Mouse (Mus musculus) intestine, postnatal 0 days (tissue): Measurements from ENCODE around the gene Ifi27l2a. TPM values are rescaled to one million over a fixed set of nuclear protein-coding genes. Genes with fewer than 3 reads are reported as not detected.
A peak's percentile ranks its signal among the peaks of the same experiment; 100 is the strongest.
"Not testable (repeated sequence)": the region's sequence is repeated elsewhere in the genome, so short reads cannot be mapped to it uniquely, and the experiment has no call there.

Source experiments
- ATAC-seq: fragments of 200-750 bp; cut with Nextera tagmentation; 2 replicates; pipeline ENCODE4 v1.8.0; 2017; ENCODE audit warnings: mild to moderate bottlenecking, moderate TSS enrichment, moderate library complexity
- H3K27ac ChIP-seq: fragments of 300-500 bp; sonication (generic); 2 replicates; pipeline ENCODE4 v1.5.1; 2014; ENCODE audit warnings: mild to moderate bottlenecking, low read depth, low read length, moderate library complexity
- H3K27me3 ChIP-seq: fragments of 300-500 bp; sonication (generic); replicated peaks from 2 replicates; pipeline ENCODE4 v1.6.1; 2014; ENCODE audit warnings: low read length, mixed read lengths; ENCODE audit not compliant: control insufficient read depth, insufficient read depth
- H3K36me3 ChIP-seq: fragments of 300-500 bp; sonication (generic); 2 replicates; pipeline ENCODE4 v1.6.1; 2014; ENCODE audit warnings: mild to moderate bottlenecking, moderate library complexity; ENCODE audit not compliant: control insufficient read depth, insufficient read depth
- H3K4me1 ChIP-seq: fragments of 300-500 bp; sonication (generic); replicated peaks from 2 replicates; pipeline ENCODE4 v1.6.1; 2014; ENCODE audit warnings: antibody characterized with exemption, low read length, mixed read lengths; ENCODE audit not compliant: control insufficient read depth, insufficient read depth
- H3K4me2 ChIP-seq: fragments of 300-500 bp; sonication (generic); replicated peaks from 2 replicates; pipeline ENCODE4 v1.6.1; 2014; ENCODE audit warnings: low read depth, mild to moderate bottlenecking, moderate library complexity
- H3K4me3 ChIP-seq: fragments of 300-500 bp; sonication (generic); 2 replicates; pipeline ENCODE4 v1.5.1; 2014; ENCODE audit warnings: low read depth, low read length
- H3K9ac ChIP-seq: fragments of 300-500 bp; sonication (generic); 2 replicates; pipeline ENCODE4 v1.6.1; 2014; ENCODE audit warnings: mild to moderate bottlenecking, low read depth, low read length
- H3K9me3 ChIP-seq: fragments of 300-500 bp; sonication (generic); 2 replicates; pipeline ENCODE4 v1.6.1; 2016; ENCODE audit warnings: mixed run types; ENCODE audit not compliant: control insufficient read depth
- CTCF ChIP-seq: sonication (generic); IDR thresholded peaks from 2 replicates; pipeline ENCODE4 v1.5.1; 2016; ENCODE audit warnings: low read depth, mild to moderate bottlenecking, control low read depth, antibody characterized with exemption, moderate library complexity
- WGBS: fragments of 180-500 bp; shearing (Covaris S2); extraction: QIAGEN DNeasy Blood & Tissue Kit; methylation state at CpG from one replicate; pipeline ENCODE4 v1.1.7; 2014; 5-methylcytosine and 5-hydroxymethylcytosine counted together
- polyA plus RNA-seq: library from polyadenylated mRNA; unstranded; fragments of >200 nt; fragmentation: Nextera tagmentation; extraction: Ambion mirVana; gene quantifications from 2 replicates; pipeline ENCODE4 v1.2.1, GENCODE M21; 2015

Ifi27l2a gene
- polyA plus RNA-seq, 1 experiment from 2014 or later = 95.5 TPM

DNA sequence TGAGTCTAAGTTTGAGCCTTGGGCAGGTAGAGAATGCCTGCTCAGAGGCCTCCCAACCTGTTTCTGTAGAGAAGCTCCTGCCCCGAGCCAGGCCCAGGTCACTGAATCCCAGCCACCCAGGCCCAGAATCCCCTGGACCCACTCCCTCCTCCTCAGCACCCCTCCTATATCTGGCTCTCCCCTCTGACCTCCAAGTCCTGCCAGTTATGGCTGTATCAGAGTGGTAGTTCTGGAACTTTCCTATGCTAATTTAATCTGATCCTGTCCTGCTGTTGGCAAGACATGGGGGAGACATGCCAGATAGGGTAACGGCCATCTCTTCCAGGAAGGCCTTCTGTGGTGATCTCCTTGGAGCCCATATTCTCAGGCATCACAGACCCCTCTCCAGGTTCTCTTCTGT is 39.3 kb upstream of the Ifi27l2a start:
- Histone ChIP-seq H3K9me3 (no peaks in the 10 kb centered on the region), H3K27ac (no peak overlapping the region), H3K9ac (no peak overlapping the region), H3K4me1 (0 out of 2 replicates have a peak, but pooled peaks cover 9% of the 10 kb centered on the region), H3K4me3 (no peak overlapping the region), H3K27me3 (no peaks in the 10 kb centered on the region), H3K36me3 (no peaks in the 10 kb centered on the region), H3K4me2 (no peak overlapping the region)
- no peak for TF ChIP-seq CTCF
- 89% methylated on average over 2 of the region's 2 CpGs for WGBS
- ATAC-seq = no peak

DNA sequence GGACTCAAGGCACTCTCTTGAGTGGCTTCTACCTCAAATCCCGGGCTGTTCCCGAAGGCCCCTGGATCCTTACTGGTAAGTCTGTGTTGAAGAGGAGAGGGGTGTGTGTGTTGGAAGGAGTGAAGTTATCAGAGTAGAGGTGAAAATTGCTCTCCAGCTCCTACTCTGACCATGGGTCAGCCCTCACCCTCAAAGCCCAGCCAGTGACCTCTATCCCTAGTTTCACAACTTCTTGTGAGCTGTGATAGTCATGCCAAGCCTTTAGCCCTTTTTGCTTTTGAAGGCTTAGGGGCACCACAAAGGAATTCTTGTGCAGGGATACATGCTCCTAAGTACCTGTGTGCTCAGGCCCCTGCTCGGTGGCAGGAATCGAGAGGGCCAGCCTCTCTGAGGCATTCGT is 38.2 kb upstream of the Ifi27l2a start:
- no peak for TF ChIP-seq CTCF
- Histone ChIP-seq H3K9ac (no peak overlapping the region), H3K4me3 (no peak overlapping the region), H3K4me2 (no peak overlapping the region), H3K9me3 (no peaks in the 10 kb centered on the region), H3K27me3 (no peaks in the 10 kb centered on the region), H3K4me1 (0 out of 2 replicates have a peak, but pooled peaks cover 9% of the 10 kb centered on the region), H3K36me3 (no peaks in the 10 kb centered on the region), H3K27ac (no peak overlapping the region)
- no peak for ATAC-seq
- WGBS = 78% methylated on average over 5 of the region's 5 CpGs

DNA sequence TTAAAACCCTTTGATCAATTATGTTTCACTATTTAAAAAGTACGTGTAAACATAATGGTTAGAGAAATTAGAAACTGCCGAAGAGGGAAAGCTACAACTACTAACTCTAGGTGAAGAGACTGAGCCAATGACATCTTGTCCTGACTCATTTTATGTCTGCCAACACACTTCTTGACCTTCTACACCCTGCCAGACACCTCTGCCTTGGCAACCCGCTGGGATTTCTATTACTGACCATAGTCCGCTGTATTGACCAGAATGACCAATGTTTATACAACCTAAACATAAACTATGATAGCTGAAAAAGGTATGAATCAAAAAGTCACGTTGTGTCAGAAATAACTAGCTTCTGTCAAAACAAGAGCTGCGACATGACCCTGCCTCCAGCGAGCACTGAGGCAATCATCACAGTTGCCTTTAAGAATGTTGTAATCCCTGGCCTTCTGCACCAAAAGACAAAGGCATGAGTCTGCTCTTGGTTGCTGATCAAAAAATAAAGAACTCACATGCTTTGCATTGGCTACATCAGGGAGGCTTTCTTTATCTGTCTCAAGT is 34.1 kb upstream of the Ifi27l2a start:
- Histone ChIP-seq H3K4me3 (no peak overlapping the region), H3K4me1 (0 out of 2 replicates have a peak, but pooled peaks cover 4% of the 10 kb centered on the region), H3K4me2 (no peak overlapping the region), H3K9ac (no peak overlapping the region), H3K9me3 (no peaks in the 10 kb centered on the region), H3K27me3 (no peaks in the 10 kb centered on the region), H3K27ac (no peak overlapping the region), H3K36me3 (no peaks in the 10 kb centered on the region)
- 61% methylated on average over 7 of the region's 7 CpGs for WGBS
- no peak for TF ChIP-seq CTCF
- ATAC-seq = peak; percentile 63; the same call in 1 of the 2 replicates

DNA sequence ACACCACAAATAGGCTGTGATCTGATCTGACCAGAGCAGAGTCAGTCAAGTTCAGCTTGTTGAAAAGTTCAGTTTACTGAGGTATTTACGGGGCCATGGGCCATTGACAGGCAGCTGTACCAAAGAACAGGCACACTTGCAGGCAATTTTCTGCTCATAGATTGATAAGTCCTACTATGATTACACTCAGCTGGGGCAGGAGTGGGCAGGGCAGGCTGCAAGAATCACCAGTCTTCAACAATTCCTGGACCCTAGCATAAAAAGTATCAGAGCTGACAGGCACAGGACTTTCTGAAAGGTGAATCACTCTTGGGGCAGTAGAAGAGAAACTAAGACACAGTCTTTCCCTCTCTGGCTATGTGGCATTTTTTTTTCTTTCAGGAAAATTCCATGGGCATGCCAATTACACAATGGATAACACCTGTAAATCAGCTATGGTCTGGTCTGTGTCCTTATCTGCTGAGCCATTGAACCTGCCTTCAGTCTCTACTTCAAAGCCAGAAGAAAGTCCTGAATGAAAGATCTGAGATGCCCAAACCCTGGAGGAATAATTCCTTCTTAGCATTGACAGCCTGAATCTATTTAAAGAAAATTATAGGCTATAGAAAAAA is 33.4 kb upstream of the Ifi27l2a start:
- no peak overlapping the region for H3K4me2 ChIP-seq
- H3K36me3 ChIP-seq = no peaks in the 10 kb centered on the region
- peak; percentile 82 for ATAC-seq
- peak overlapping the region; percentile 7; the same call in 1 of the 2 replicates for H3K27ac ChIP-seq
- H3K9me3 ChIP-seq = no peaks in the 10 kb centered on the region
- TF ChIP-seq CTCF = no peak
- 0 out of 2 replicates have a peak, but pooled peaks cover 4% of the 10 kb centered on the region for H3K4me1 ChIP-seq
- H3K4me3 ChIP-seq = no peak overlapping the region
- WGBS = 45% methylated on average over 1 of the region's 1 CpGs
- H3K27me3 ChIP-seq = no peaks in the 10 kb centered on the region
- H3K9ac ChIP-seq = no peak overlapping the region

DNA sequence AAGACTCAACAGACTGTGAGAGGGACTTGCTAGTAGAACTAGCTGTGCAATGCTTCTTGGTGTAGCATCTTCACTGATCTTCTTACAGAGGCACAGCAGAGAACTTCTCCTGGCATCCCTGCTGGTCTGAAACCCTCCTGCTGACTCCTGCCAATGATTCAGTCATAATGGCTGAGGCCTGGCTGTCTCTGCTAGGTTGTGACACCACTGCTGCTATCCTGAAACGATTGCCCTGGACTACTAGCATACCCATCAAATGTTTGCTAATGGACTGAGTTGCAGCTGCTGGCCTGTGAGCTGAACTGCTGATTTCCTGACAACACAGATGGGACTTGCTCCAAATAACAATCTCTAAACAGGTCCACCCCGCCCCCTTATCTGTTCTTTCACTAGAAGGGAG is 31.0 kb upstream of the Ifi27l2a start:
- no peak for TF ChIP-seq CTCF
- H3K9ac ChIP-seq = no peak overlapping the region

DNA sequence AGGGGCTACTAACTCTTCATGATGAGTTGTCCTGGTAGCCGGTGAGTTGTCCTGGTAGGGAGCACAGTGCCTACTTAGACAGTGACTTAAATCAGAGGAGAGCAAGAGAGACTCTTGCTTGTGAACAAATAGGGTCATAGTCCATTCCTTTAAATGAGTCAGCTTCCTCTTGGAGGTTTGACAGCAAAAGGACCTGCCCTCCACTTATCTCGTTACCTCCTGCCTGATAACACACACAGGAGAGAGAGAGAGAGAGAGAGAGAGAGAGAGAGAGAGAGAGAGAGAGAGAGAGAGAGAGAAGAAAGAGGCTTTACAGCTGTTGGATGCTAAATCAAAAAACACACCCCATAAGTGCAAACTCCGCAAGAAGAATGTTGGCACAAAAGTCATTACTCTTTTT is 13.7 kb upstream of the Ifi27l2a start, which contains the start of gene Ifi27l2b:
Gene Ifi27l2b (minus strand): TSS at position 84 of the 400 bp plus-strand sequence.
- Histone ChIP-seq H3K9ac (no peak within 1 kb of the TSS), H3K9me3 (no peaks in the 10 kb centered on the region), H3K27me3 (no peaks in the 10 kb centered on the region), H3K4me3 (no peak within 1 kb of the TSS), H3K4me2 (peak within 1 kb of the TSS; percentile 57), H3K36me3 (no peaks in the 10 kb centered on the region; the same call in 1 of the 2 replicates), H3K27ac (no peak within 1 kb of the TSS; the same call in 1 of the 2 replicates), H3K4me1 (no peaks in the 10 kb centered on the region)
- 35% methylated on average over 3 of the region's 3 CpGs for WGBS
- peak; percentile 99 for ATAC-seq
- TF ChIP-seq CTCF = no peak

More for the DNA sequence above, 31.0 kb upstream of the Ifi27l2a start:
- no peak for ATAC-seq
- Histone ChIP-seq H3K27ac (no peak overlapping the region), H3K4me2 (no peak overlapping the region), H3K4me1 (no peaks in the 10 kb centered on the region), H3K9me3 (no peaks in the 10 kb centered on the region), H3K27me3 (no peaks in the 10 kb centered on the region), H3K36me3 (no peaks in the 10 kb centered on the region), H3K4me3 (no peak overlapping the region)
- 54% methylated on average over 2 of the region's 2 CpGs for WGBS

DNA sequence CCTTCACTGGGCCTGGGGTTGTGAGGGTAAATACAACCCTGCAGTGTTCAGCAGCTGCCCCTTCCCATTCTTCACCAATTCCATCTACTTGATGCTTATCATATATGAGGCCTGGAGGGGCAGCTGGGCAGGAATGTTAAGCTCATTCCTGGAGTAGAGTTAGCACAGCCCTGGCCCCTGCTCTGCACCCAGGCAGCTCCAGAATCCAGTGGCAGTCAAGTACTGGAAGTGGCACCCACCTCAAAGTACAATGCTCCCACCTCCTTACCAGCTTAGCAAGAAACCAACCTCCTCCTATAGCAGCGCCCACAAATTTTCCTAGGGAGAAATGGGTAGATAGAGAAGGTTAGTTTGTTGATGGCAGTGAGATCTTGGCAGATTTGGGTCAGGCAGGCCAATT is 13.2 kb upstream of the Ifi27l2a start:
- H3K9ac ChIP-seq, H3K27ac ChIP-seq, H3K27me3 ChIP-seq, H3K36me3 ChIP-seq, H3K9me3 ChIP-seq, H3K4me3 ChIP-seq, H3K4me1 ChIP-seq: not testable (repeated sequence)
- no CpG with 5 or more reads among the region's 1 CpGs for WGBS
- H3K4me2 ChIP-seq = peak overlapping the region; percentile 57
- peak; percentile 57 for ATAC-seq
